Mouse (Mus musculus): ENCODE results near the gene Plk1.

Plk1 gene

GRCm38 (mm10) chr7:122191097-122191496 lies 31.9 kb downstream of the Plk1 start:
- no peak for DNase-seq (ENCODE audit: low read depth, low spot score)

- DNase-seq (ENCODE audit: low read depth, low spot score) = no peak
Measured at GRCm38 (mm10) chr7:122193919-122194318, 34.7 kb downstream of the Plk1 start.

- no peak for DNase-seq (ENCODE audit: low read depth, low spot score)
Measured at GRCm38 (mm10) chr7:122196771-122197170, 37.5 kb downstream of the Plk1 start.

GRCm38 (mm10) chr7:122197306-122197705 lies 38.1 kb downstream of the Plk1 start:
- peak; percentile 70 for DNase-seq (ENCODE audit: low read depth, low spot score)

- DNase-seq (ENCODE audit: low read depth, low spot score) = peak; percentile 69
Measured at GRCm38 (mm10) chr7:122199296-122199695, 40.1 kb downstream of the Plk1 start.

- no peak for DNase-seq (ENCODE audit: low read depth, low spot score)
Measured at GRCm38 (mm10) chr7:122203936-122204335, 44.7 kb downstream of the Plk1 start.

- DNase-seq (ENCODE audit: low read depth, low spot score) = peak; percentile 21
Measured at GRCm38 (mm10) chr7:122206121-122206520, 46.9 kb downstream of the Plk1 start.

GRCm38 (mm10) chr7:122208276-122209021 lies 49.2 kb downstream of the Plk1 start:
- DNase-seq (ENCODE audit: low read depth, low spot score) = no peak

GRCm38 (mm10) chr7:122219315-122219801 lies 60.1 kb downstream of the Plk1 start, which contains the start of gene Chp2:
Chp2 (plus strand) TSS chr7:122219496.
- DNase-seq (ENCODE audit: low read depth, low spot score) = no peak
